Mouse (Mus musculus) liver, adult 2 months (tissue): ENCODE measurements around the gene Kctd17.
A peak's percentile ranks its signal among the peaks of the same experiment; 100 is the strongest.

Experiments
- CTCF ChIP-seq: fragments of 200-500 bp; IDR thresholded peaks from 2 replicates; pipeline ENCODE4 v1.5.1; 2011; ENCODE audit warnings: low read depth, low read length, control low read depth
- POLR2A ChIP-seq: fragments of 200-500 bp; IDR thresholded peaks from 2 replicates; pipeline ENCODE4 v1.6.1; 2011; ENCODE audit warnings: low read length, control low read depth; ENCODE audit not compliant: insufficient read depth; ENCODE audit errors: extremely low read depth

DNA sequence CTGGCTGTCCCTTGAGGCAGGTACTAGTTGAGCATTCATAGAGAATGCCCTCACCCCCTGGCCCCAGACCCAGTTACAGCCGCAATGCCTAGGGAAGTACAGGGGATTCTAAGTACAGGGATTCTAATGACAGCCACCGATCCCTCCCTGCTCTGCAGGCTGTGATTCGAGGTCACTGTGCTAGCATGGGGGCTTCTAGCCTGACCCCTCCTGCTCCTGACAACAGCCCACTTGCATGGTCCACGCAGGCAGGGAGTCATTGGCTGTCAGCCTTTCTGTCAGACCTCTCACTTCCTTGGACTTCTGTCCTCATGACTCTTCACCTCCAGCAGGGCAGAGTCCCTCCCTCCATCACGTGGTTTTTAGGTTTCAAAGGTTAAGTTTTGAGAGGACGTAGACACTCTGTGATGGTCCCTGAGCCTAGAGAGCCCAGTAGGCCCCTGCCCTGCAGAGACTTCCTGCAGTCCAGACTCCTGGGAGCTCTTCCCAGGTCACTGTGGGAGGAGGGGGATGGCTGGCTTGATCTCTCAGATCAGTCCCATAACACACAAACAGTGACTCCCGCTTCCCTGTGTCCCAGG lies 3.3 kb downstream of the Kctd17 start:
- TF ChIP-seq CTCF (0 out of 2 replicates have a peak, but pooled peaks have one; percentile 3), POLR2A (0 out of 2 replicates have a peak, but pooled peaks have one; percentile 42)
